Mouse (Mus musculus) frontal cortex, adult (tissue): ENCODE data around the gene Tmem217.
"Not testable (repeated sequence)": the region's sequence is repeated elsewhere in the genome, so short reads cannot be mapped to it uniquely, and the experiment has no call there.

ENCODE experiments used
- ATAC-seq: cut with Nextera tagmentation; 2 replicates; pipeline ENCODE4 v1.9.2; 2017; ENCODE audit warnings: mild to moderate bottlenecking, moderate library complexity, mixed read lengths; ENCODE audit not compliant: low TSS enrichment

The Tmem217 gene

DNA sequence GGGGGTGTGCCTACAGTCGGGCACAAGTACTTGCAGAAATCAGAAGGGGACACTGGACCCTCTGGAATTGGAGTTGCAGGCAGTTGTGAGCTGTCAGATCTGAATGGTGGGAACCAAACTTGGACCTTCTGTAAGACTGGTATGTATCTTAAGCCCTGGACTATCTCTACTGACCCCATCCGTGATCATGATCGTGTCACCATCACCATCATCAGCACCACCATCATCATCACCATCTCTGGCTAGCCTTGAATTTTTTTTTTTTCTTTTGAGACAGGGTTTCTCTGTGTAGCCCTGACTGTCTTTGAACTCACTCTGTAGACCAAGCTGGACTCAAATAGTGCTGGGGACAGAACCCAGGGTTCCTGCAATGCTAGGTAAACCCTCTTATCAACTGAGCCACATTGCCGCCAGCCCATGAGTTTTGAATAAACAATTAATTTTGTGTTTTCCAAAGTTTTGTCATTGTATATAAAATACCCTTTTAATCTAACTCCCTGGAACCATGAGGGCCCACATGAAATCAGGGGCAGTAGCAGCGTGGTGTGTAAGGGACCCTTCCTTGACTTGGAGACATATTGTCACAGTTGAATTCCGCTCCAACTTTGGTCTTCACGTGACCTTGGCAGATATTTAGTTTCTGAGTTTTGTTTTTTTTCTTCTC lies 50.0 kb downstream of the Tmem217 start:
- no peak for ATAC-seq

DNA sequence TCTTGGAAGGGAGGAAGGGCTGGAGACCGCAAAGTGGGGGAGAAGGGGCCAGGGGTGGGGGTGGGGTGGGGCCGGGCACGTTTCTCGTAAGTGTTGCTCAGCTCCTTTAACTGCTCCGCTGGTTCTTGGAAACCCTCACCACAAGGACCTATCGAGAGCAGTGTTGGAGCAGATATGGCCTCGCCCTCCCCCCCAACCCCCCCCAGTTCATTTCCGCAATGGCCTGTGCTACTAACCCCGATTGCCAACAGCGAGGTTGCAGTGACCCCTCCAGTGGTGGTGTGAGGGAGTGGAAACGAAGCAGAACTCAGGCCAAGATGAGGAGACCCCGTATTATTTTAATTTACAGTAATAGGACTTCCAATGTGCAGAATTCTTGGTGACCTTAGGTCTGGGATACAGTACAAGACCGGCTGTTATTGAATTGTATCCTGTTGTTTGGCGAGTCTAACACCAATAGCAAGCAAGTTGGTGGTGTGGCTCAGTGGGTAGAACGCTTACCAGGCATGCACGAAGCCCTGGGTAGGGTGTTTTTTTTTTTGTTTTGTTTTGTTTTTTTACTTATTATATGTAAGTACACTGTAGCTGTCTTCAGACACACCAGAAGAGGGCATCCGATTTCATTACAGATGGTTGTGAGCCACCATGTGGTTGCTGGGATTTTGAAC lies 51.2 kb downstream of the Tmem217 start:
- ATAC-seq: no peak

GRCm38 (mm10) chr17:29500243-29500740 lies 51.9 kb downstream of the Tmem217 start:
- no peak for ATAC-seq

DNA sequence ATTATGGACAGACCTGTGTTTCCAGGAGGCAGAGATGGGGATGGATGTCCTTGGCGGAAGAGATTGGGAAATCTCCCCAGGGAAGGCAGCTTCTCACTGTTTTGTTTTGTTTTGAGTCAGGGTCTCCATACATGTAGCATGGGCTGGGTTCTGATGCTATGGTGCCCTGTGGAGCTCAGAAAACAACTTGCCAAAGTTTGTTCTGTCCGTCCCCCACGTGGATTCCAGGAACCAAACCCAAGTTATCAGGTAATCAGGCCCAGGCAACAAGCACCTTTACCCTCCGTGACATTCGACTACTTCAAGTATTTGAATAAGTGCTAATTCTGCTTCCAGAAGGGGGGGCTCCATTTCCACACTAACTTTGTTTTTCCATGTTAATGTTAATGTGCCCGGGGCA lies 52.7 kb downstream of the Tmem217 start:
- ATAC-seq: no peak

- ATAC-seq: not testable (repeated sequence)
These were observed 53.2 kb downstream of the Tmem217 start for GRCm38 (mm10) chr17:29498952-29499351.

DNA sequence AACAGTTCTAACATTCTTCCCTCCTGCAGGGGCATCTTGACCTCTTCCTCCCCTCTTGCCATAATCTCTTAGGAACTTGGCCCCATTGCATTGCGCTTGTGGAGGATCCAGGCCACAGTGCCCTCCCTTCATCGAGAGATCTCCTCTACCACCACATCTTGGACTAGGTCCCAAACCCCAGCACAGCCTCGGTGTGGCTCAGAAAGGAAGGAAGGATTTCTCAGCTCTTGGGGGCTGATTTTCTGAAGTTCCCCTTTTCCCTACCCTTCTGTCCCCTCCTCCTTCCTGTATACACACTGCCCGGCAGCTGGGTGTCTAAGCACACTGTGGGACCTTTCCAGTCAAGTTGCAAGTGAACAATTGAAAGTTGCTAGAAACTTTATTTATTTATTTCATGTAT lies 54.2 kb downstream of the Tmem217 start:
- no peak for ATAC-seq

DNA sequence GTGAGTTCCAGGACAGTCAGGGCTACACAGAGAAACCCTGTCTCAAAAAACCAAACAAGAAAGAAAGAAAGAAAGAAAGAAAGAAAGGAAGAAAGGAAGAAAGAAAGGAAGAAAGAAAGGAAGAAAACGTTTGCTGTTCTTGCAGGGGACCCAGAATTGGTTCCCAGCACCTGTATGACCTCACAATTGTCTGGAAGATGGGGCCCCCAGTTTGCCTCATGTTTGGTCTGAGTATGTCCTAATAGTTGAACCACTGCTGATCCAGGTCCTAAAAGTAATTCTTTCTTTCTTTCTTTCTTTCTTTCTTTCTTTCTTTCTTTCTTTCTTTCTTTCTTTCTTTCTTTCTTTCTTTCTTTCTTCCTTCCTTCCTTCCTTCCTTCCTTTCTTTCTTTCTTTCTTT lies 54.7 kb downstream of the Tmem217 start:
- not testable (repeated sequence) for ATAC-seq

DNA sequence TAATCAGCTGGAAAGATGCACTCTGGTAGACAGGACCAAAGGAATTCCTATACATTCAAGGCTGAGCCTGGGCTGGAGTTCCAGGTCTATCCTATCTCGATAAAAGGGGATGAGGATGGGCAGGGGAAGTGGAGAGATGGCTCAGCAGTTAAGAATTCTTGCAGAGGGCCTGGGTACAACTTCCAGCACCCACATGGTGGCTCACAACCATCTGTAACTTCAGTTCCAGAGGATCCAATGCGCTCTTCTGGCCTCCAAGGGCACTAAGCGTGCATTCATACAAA lies 55.2 kb downstream of the Tmem217 start:
- no peak for ATAC-seq

- no peak for ATAC-seq
These were observed 55.7 kb downstream of the Tmem217 start for GRCm38 (mm10) chr17:29496211-29497070.

- no peak for ATAC-seq
These were observed 57.5 kb downstream of the Tmem217 start for GRCm38 (mm10) chr17:29494732-29495076.

- no peak for ATAC-seq
These were observed 58.0 kb downstream of the Tmem217 start for GRCm38 (mm10) chr17:29494062-29494731.

DNA sequence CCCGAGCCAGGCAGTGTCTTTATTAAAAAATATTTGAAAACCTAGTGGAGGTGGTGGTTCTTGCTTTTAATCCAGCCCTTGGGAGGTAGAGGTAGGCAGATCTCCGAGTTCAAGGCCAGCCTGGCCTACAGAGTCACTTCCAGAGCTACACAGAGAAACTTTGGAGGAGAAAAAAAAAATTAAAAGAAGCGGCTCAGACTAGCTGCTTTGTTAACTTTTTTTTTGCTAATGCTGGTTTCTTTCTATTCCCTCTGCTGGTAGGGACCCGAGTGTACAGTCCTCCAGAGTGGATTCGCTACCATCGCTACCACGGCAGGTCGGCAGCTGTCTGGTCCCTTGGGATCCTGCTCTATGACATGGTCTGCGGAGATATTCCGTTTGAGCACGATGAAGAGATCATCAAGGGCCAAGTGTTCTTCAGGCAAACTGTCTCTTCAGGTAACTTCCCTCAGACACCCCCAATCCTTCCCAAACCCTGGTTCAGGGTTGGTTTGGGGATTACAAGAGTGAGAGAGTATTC lies 58.7 kb downstream of the Tmem217 start:
- ATAC-seq: no peak

- ATAC-seq: no peak
These were observed 59.7 kb downstream of the Tmem217 start for GRCm38 (mm10) chr17:29492269-29493191.

GRCm38 (mm10) chr17:29491591-29492268 lies 60.5 kb downstream of the Tmem217 start:
- ATAC-seq: no peak

DNA sequence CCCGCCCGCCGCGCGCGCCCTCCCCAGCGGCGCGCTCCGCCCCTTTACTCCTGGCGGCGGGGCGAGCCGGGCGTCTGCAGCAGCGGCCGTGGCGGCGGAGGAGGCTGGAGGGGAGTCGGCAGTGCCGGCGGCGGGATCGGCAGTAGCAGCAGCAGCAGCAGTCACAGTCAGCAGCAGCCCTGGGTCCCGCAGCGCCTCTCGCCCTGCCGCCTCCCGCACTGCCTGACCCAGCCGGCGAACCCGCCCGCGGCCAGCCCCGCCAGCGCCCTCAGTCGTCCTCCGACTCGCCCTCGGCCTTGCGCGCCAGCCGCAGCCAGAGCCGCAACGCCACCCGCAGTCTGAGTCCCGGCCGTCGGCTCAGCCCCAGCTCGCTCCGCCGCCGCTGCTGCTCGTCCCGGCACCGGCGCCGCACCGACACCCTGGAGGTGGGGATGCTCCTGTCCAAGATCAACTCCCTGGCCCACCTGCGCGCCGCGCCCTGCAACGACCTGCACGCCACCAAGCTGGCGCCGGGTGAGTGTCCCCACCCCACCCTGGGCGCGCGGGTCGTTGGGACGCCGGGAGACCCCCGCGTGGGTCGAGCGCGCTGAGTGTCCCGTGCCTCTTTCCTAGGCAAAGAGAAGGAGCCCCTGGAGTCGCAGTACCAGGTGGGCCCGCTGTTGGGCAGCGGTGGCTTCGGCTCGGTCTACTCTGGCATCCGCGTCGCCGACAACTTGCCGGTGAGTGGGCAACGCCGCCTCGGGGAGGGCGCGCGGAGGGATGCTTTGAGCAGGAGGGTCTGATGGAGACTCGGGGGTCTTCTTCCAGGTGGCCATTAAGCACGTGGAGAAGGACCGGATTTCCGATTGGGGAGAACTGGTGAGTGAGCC lies 61.2 kb downstream of the Tmem217 start, which contains the start of gene Pim1:
Pim1 (plus strand) TSS at position 41 of the 869 bp plus-strand sequence.
- ATAC-seq: peak; percentile 72; the same call in 1 of the 2 replicates

DNA sequence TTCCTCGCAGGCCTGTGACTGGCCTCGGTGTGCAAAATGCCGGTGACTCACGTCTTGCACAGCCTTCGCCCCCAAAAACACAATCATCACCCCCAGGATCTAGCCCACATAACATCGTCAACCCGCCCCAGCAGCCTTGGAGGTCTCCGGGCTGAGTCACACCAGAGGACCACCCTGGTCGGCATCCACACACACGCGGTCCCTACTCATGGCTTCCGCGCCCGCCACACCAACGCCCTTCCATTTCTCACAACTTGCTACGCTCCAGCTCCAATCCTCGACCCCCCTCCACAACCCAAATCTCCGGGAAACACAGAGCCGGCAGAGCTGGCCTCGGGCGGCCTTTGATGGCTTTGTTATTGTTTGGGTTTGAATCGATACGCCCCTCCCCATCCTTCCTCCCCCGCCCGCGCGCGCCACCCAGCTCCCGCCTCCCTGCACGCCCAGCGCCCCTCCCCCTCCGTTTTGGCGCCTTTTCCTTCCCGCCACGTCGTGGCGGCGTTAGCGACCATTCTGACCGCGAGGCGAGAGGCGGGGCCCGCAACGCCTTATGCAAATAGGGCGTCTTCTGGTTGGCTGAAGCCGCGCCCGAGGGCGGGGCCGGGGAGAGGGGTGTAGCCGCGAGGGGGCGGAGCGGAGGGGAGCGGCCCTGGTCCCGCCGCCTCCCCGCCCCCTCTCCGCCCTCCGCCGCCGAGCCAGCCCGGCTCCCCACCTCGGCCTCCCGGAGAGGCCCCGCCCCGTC lies 62.0 kb downstream of the Tmem217 start:
- peak; percentile 77 for ATAC-seq

- ATAC-seq: no peak
These were observed 62.9 kb downstream of the Tmem217 start for GRCm38 (mm10) chr17:29488978-29489970.
